Mouse (Mus musculus) midbrain, embryonic 11.5 days (tissue): ENCODE measurements at regions not wholly inside any gene's neighbourhood (a gene's known extent, or its start where the extent isn't known, plus 50 kb on each side); places are given as distances from the start of the nearest gene placed in this dataset.
A peak's percentile ranks its signal among the peaks of the same experiment; 100 is the strongest.

ENCODE experiments used
- ATAC-seq: fragments of 200-750 bp; cut with Nextera tagmentation; 2 replicates; pipeline ENCODE4 v1.8.0; 2017; ENCODE audit warnings: moderate TSS enrichment, moderate library complexity; ENCODE audit not compliant: low FRiP score
- DNase-seq: peaks from one replicate; pipeline ENCODE4 v3.0.0; 2015; ENCODE audit warnings: low spot score; ENCODE audit errors: missing footprints
- H3K27ac ChIP-seq: fragments of 300-500 bp; sonication (generic); 2 replicates; pipeline ENCODE4 v1.5.1; 2014; ENCODE audit warnings: low read depth, low read length
- H3K27me3 ChIP-seq: fragments of 300-500 bp; sonication (generic); 2 replicates; pipeline ENCODE4 v1.6.1; 2014; ENCODE audit warnings: mild to moderate bottlenecking, low read length, moderate library complexity, mixed read lengths; ENCODE audit not compliant: control insufficient read depth, insufficient read depth
- H3K36me3 ChIP-seq: fragments of 300-500 bp; sonication (generic); 2 replicates; pipeline ENCODE4 v1.6.1; 2014; ENCODE audit warnings: mild to moderate bottlenecking, low read length, moderate library complexity, mixed read lengths; ENCODE audit not compliant: control insufficient read depth, insufficient read depth
- H3K4me1 ChIP-seq: fragments of 300-500 bp; sonication (generic); 2 replicates; pipeline ENCODE4 v1.6.1; 2014; ENCODE audit warnings: low read length; ENCODE audit not compliant: control insufficient read depth, insufficient read depth
- H3K4me2 ChIP-seq: fragments of 300-500 bp; sonication (generic); 2 replicates; pipeline ENCODE4 v1.6.1; 2014; ENCODE audit warnings: mild to moderate bottlenecking, moderate library complexity
- H3K4me3 ChIP-seq: fragments of 300-500 bp; sonication (generic); 2 replicates; pipeline ENCODE4 v1.5.1; 2014; ENCODE audit warnings: low read depth, low read length
- H3K9ac ChIP-seq: fragments of 300-500 bp; sonication (generic); 2 replicates; pipeline ENCODE4 v1.6.1; 2014; ENCODE audit warnings: low read length
- H3K9me3 ChIP-seq: fragments of 300-500 bp; sonication (generic); 2 replicates; pipeline ENCODE4 v1.6.1; 2016; ENCODE audit warnings: low read length; ENCODE audit not compliant: control insufficient read depth
- WGBS: fragments of 180-500 bp; shearing (Covaris S2); extraction: QIAGEN DNeasy Blood & Tissue Kit; methylation state at CpG from one replicate; pipeline ENCODE4 v1.1.7; 2014; 5-methylcytosine and 5-hydroxymethylcytosine counted together

- no peak overlapping the region for H3K27ac ChIP-seq
- WGBS, result 88% methylated on average over 1 of the region's 1 CpGs
- peak; percentile 2 for DNase-seq
- ATAC-seq, result no peak
- H3K27me3 ChIP-seq, result no peaks in the 10 kb centered on the region
- H3K4me2 ChIP-seq, result no peak overlapping the region
- no peaks in the 10 kb centered on the region for H3K4me1 ChIP-seq
- H3K4me3 ChIP-seq, result no peak overlapping the region
- no peaks in the 10 kb centered on the region for H3K36me3 ChIP-seq
- no peak overlapping the region for H3K9ac ChIP-seq
- no peaks in the 10 kb centered on the region for H3K9me3 ChIP-seq
Observed at GRCm38 (mm10) chr6:147919697-147920096, 127.4 kb upstream of the Far2 start.

DNA sequence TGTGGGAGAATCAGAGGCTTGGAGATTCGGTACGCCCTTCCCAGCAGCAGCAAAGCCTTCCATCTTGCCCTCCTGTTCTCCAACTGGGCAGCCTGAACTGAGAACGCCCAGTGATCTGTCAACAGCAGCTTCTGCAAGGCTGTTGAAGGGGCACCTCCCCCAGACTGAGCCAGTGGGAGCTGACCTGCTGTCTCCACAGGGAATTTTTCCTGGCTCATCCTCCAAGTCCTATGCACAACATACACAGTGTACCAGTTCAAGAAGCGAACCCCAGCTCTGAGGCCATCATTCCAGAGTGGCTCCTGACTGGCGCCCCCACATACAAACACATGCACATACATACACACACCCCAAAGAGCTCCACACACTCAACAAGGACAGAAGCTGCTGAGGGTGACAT is 126.0 kb upstream of the Far2 start:
- Histone ChIP-seq H3K4me2 (no peak overlapping the region), H3K36me3 (no peaks in the 10 kb centered on the region), H3K4me1 (no peaks in the 10 kb centered on the region), H3K27me3 (no peaks in the 10 kb centered on the region), H3K9ac (no peak overlapping the region), H3K4me3 (no peak overlapping the region), H3K27ac (no peak overlapping the region), H3K9me3 (no peaks in the 10 kb centered on the region)
- DNase-seq, result no peak
- 76% methylated on average over 5 of the region's 5 CpGs for WGBS
- no peak for ATAC-seq

GRCm38 (mm10) chr6:147922506-147922905 is 124.6 kb upstream of the Far2 start:
- no peak overlapping the region for H3K4me2 ChIP-seq
- H3K4me3 ChIP-seq, result no peak overlapping the region
- DNase-seq, result peak; percentile 75
- no peak overlapping the region for H3K27ac ChIP-seq
- H3K36me3 ChIP-seq, result no peaks in the 10 kb centered on the region
- H3K4me1 ChIP-seq, result no peaks in the 10 kb centered on the region
- no peaks in the 10 kb centered on the region for H3K27me3 ChIP-seq
- ATAC-seq, result no peak
- 83% methylated on average over 5 of the region's 5 CpGs for WGBS
- H3K9ac ChIP-seq, result no peak overlapping the region
- H3K9me3 ChIP-seq, result no peaks in the 10 kb centered on the region

- WGBS, result 91% methylated on average over 8 of the region's 8 CpGs
- ATAC-seq (no peak), DNase-seq (peak; percentile 44)
- Histone ChIP-seq H3K4me2 (no peak overlapping the region), H3K4me3 (no peak overlapping the region), H3K9me3 (no peaks in the 10 kb centered on the region), H3K27ac (no peak overlapping the region), H3K9ac (no peak overlapping the region), H3K4me1 (no peaks in the 10 kb centered on the region), H3K36me3 (no peaks in the 10 kb centered on the region), H3K27me3 (no peaks in the 10 kb centered on the region)
Observed at GRCm38 (mm10) chr6:147923246-147923645, 123.8 kb upstream of the Far2 start.

- Histone ChIP-seq H3K9me3 (no peaks in the 10 kb centered on the region), H3K4me3 (no peak overlapping the region), H3K36me3 (no peaks in the 10 kb centered on the region), H3K4me1 (no peaks in the 10 kb centered on the region), H3K4me2 (no peak overlapping the region), H3K9ac (no peak overlapping the region), H3K27me3 (no peaks in the 10 kb centered on the region), H3K27ac (no peak overlapping the region)
- ATAC-seq, result no peak
- DNase-seq, result peak; percentile 21
Observed at GRCm38 (mm10) chr6:147928951-147929350, 118.1 kb upstream of the Far2 start.

- Histone ChIP-seq H3K27me3 (no peaks in the 10 kb centered on the region), H3K9ac (no peak overlapping the region), H3K9me3 (no peaks in the 10 kb centered on the region), H3K4me3 (no peak overlapping the region), H3K27ac (no peak overlapping the region), H3K4me1 (no peaks in the 10 kb centered on the region), H3K4me2 (no peak overlapping the region), H3K36me3 (no peaks in the 10 kb centered on the region)
- ATAC-seq (no peak), DNase-seq (no peak)
- WGBS, result 78% methylated on average over 3 of the region's 3 CpGs
Observed at GRCm38 (mm10) chr6:147944020-147944419, 103.0 kb upstream of the Far2 start.

- Histone ChIP-seq H3K27ac (no peak overlapping the region), H3K9ac (no peak overlapping the region), H3K27me3 (no peaks in the 10 kb centered on the region), H3K9me3 (no peaks in the 10 kb centered on the region), H3K4me1 (no peaks in the 10 kb centered on the region), H3K36me3 (no peaks in the 10 kb centered on the region), H3K4me3 (no peak overlapping the region), H3K4me2 (no peak overlapping the region)
- DNase-seq (peak; percentile 72), ATAC-seq (no peak)
- WGBS, result 85% methylated on average over 4 of the region's 4 CpGs
Observed at GRCm38 (mm10) chr6:147944940-147945676, 102.0 kb upstream of the Far2 start.

GRCm38 (mm10) chr6:147947997-147948396 is 99.1 kb upstream of the Far2 start:
- H3K27ac ChIP-seq, result no peak overlapping the region
- no peaks in the 10 kb centered on the region for H3K4me1 ChIP-seq
- DNase-seq, result no peak
- H3K9ac ChIP-seq, result no peak overlapping the region
- 91% methylated on average over 4 of the region's 4 CpGs for WGBS
- H3K27me3 ChIP-seq, result no peaks in the 10 kb centered on the region
- no peak for ATAC-seq
- H3K4me3 ChIP-seq, result no peak overlapping the region
- no peaks in the 10 kb centered on the region for H3K36me3 ChIP-seq
- no peak overlapping the region for H3K4me2 ChIP-seq
- no peaks in the 10 kb centered on the region for H3K9me3 ChIP-seq

DNA sequence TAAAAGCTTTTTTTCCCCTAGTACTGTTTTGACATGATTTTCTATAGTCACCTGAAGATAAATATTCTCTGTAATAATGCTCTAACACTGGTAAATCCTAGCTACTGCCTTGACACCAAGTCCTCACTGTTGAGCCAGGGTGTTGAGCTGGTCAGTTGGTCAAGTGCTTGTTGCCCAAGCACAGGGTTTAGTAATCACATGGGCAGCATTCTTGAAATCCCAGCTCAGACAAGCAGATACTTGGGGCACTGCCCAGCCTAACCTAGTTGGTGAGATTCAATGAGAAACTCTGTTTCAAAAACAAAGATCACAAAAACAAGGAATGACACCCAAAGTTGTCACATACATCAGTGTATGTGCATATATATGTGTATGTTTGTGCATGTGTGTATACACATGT is 95.4 kb upstream of the Far2 start:
- ATAC-seq, result no peak
- Histone ChIP-seq H3K9ac (no peak overlapping the region), H3K9me3 (no peaks in the 10 kb centered on the region), H3K27ac (no peak overlapping the region), H3K36me3 (no peaks in the 10 kb centered on the region), H3K27me3 (no peaks in the 10 kb centered on the region), H3K4me1 (no peaks in the 10 kb centered on the region), H3K4me3 (no peak overlapping the region), H3K4me2 (no peak overlapping the region)
- DNase-seq, result no peak
